Mouse (Mus musculus) midbrain, embryonic 13.5 days (tissue): ENCODE results near the gene 2010106E10Rik. TPM values are rescaled to one million over a fixed set of nuclear protein-coding genes. Genes with fewer than 3 reads are reported as not detected.
A peak's percentile ranks its signal among the peaks of the same experiment; 100 is the strongest.

Experiments
- ATAC-seq: fragments of 200-750 bp; cut with Nextera tagmentation; 2 replicates; pipeline ENCODE4 v1.8.0; 2017; ENCODE audit warnings: mild to moderate bottlenecking, moderate TSS enrichment, moderate library complexity
- H3K27ac ChIP-seq: fragments of 300-500 bp; sonication (generic); 2 replicates; pipeline ENCODE4 v1.5.1; 2015; ENCODE audit warnings: inconsistent platforms, mild to moderate bottlenecking, moderate library complexity
- H3K27me3 ChIP-seq: fragments of 300-500 bp; sonication (generic); 2 replicates; pipeline ENCODE4 v1.6.1; 2015; ENCODE audit warnings: mild to moderate bottlenecking, inconsistent platforms
- H3K36me3 ChIP-seq: fragments of 300-500 bp; sonication (generic); 2 replicates; pipeline ENCODE4 v1.6.1; 2015; ENCODE audit warnings: mild to moderate bottlenecking, inconsistent platforms
- H3K4me1 ChIP-seq: fragments of 300-500 bp; sonication (generic); replicated peaks from 2 replicates; pipeline ENCODE4 v1.6.1; 2015; ENCODE audit warnings: inconsistent platforms
- H3K4me2 ChIP-seq: fragments of 300-500 bp; sonication (generic); replicated peaks from 2 replicates; pipeline ENCODE4 v1.6.1; 2015; ENCODE audit warnings: moderate library complexity, mild to moderate bottlenecking, inconsistent platforms
- H3K4me3 ChIP-seq: fragments of 300-500 bp; sonication (generic); replicated peaks from 2 replicates; pipeline ENCODE4 v1.5.1; 2015; ENCODE audit warnings: mild to moderate bottlenecking, inconsistent platforms
- H3K9ac ChIP-seq: fragments of 300-500 bp; sonication (generic); replicated peaks from 2 replicates; pipeline ENCODE4 v1.6.1; 2015; ENCODE audit warnings: mild to moderate bottlenecking, inconsistent platforms
- H3K9me3 ChIP-seq: fragments of 300-500 bp; sonication (generic); 2 replicates; pipeline ENCODE4 v1.6.1; 2016; ENCODE audit warnings: mild to moderate bottlenecking, inconsistent platforms
- WGBS: fragments of 180-500 bp; shearing (Covaris S2); methylation state at CpG from one replicate; pipeline ENCODE4 v1.1.7; 2015; 5-methylcytosine and 5-hydroxymethylcytosine counted together
- polyA plus RNA-seq: library from polyadenylated mRNA; unstranded; fragments of >200 nt; fragmentation: Nextera tagmentation; extraction: Ambion mirVana; gene quantifications from 2 replicates; pipeline ENCODE4 v1.2.1, GENCODE M21; 2015

2010106E10Rik gene
- not detected in 2 replicates for polyA plus RNA-seq

DNA sequence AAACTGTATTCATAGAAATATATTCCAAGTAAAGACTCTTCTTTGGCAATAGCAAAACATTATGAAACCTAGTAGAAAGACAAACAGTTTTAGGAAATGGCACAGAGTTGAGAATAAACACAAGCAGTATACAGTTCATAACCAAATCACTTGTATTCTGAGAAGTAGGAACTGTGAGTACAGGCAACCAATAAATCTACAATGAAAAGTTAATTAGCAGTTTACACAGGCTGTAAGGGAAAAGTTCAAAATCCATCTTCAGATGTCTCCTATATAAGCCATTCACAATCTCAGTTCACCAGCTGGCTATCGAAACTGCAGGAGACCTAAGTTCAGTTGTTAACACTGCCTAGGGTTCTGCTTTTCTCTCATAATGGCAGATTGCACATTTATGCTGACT lies at the start of gene 2010106E10Rik:
TSS of gene 2010106E10Rik (plus strand) at position 301 of the 400 bp plus-strand sequence.
- Histone ChIP-seq H3K27ac (no peak within 1 kb of the TSS), H3K4me1 (no peaks in the 10 kb centered on the region), H3K9ac (no peak within 1 kb of the TSS), H3K9me3 (no peaks in the 10 kb centered on the region), H3K27me3 (no peaks in the 10 kb centered on the region), H3K4me2 (no peak within 1 kb of the TSS), H3K36me3 (no peaks in the 10 kb centered on the region), H3K4me3 (no peak within 1 kb of the TSS)
- no peak for ATAC-seq
- 88% methylated on average over 1 of the region's 1 CpGs for WGBS

DNA sequence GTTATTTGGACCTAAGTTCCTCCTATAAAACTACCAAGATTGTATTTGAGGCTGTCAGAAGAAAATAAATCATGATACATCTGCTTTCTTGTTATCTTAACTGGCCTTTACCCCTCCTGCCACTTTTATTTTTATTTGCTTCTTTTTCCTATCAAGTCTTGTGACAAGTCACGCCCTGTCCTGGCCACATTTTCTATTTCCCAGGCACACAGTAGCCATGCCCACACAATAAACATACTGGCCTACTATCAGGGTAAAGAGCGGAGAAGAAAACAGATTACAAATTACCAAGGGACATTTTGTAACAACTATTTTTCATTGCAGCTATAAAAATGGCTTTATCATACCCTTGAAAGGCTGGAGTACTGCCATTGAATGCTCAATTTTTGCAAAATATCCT lies 10.6 kb downstream of the 2010106E10Rik start:
- no peaks in the 10 kb centered on the region for H3K9me3 ChIP-seq
- H3K4me2 ChIP-seq, result no peak overlapping the region
- H3K4me1 ChIP-seq, result no peaks in the 10 kb centered on the region
- H3K4me3 ChIP-seq, result no peak overlapping the region
- no peaks in the 10 kb centered on the region for H3K36me3 ChIP-seq
- ATAC-seq, result no peak
- H3K27ac ChIP-seq, result no peak overlapping the region
- H3K9ac ChIP-seq, result no peak overlapping the region
- H3K27me3 ChIP-seq, result no peaks in the 10 kb centered on the region
- 89% methylated on average over 2 of the region's 2 CpGs for WGBS

DNA sequence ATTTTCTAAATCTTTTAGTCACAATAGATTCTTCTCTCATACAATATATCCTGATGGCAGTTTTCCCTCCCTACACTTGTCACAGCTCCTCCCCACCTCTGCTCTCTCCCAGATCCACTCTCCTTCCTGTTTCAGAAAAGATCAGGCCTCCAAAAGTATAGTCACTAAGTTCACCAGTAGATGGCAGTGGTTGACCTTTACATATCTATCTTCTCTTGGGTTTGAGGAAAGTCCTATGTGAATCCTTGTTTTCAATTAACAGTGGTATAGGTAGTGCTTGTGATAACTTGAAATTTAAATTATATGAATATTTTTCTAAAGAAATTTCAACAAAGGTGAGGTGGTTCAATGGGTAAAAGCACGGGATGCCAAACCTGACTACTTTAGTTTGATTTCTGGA lies 29.7 kb downstream of the 2010106E10Rik start:
- Histone ChIP-seq H3K36me3 (no peaks in the 10 kb centered on the region), H3K27ac (no peak overlapping the region), H3K9me3 (no peaks in the 10 kb centered on the region), H3K4me1 (no peaks in the 10 kb centered on the region), H3K27me3 (no peaks in the 10 kb centered on the region), H3K4me3 (no peak overlapping the region), H3K9ac (no peak overlapping the region), H3K4me2 (no peak overlapping the region)
- ATAC-seq, result 0 out of 2 replicates have a peak, but pooled peaks have one; percentile 40
- 60% methylated on average over 1 of the region's 1 CpGs for WGBS

DNA sequence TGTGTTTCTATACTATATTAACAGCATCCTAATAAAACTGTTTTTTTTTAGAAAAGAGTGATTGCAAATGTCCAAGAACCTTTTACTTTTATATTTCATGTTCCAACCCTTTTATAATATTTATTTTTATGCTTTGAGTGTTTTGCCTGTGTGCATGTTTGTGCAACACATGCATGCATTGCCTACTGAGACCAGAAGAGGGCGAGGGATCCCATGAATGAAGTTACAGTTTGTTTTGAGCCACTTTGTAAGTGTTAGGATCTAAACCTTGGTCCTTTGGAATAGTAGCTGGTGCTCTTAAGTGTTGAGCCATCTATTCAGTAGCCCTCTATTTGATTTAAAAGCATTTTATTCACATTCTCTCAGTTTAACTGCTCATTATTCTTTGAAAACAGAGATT lies 48.0 kb downstream of the 2010106E10Rik start:
- H3K9ac ChIP-seq, result no peak overlapping the region
- 38% methylated on average over 1 of the region's 1 CpGs for WGBS
- H3K4me3 ChIP-seq, result no peak overlapping the region
- H3K36me3 ChIP-seq, result no peaks in the 10 kb centered on the region
- no peaks in the 10 kb centered on the region for H3K4me1 ChIP-seq
- no peak overlapping the region for H3K4me2 ChIP-seq
- H3K27me3 ChIP-seq, result no peaks in the 10 kb centered on the region
- no peaks in the 10 kb centered on the region for H3K9me3 ChIP-seq
- no peak overlapping the region for H3K27ac ChIP-seq
- ATAC-seq, result no peak

DNA sequence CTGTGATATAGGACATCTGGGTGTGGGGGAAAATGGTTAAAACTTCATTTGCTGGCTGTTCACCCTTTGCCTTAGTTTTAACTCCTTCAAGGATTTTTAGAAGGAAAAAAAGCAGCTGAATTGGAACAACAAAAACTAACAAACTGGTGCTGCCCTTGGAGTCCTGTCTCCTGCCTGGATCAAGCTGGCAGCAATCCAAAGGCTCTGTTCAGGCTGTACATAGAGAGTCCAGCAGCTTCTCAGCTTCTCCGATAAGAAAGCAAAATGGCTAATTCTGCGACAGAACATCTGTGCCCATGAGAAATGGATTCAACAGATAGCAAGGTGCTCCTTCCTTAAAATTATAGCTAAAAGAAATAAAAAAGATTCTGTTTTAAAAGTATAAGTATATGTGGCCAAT lies 72.6 kb downstream of the 2010106E10Rik start:
- H3K36me3 ChIP-seq, result no peaks in the 10 kb centered on the region
- ATAC-seq, result no peak
- H3K9me3 ChIP-seq, result no peaks in the 10 kb centered on the region
- no peak overlapping the region for H3K4me3 ChIP-seq
- no peak overlapping the region for H3K9ac ChIP-seq
- H3K4me2 ChIP-seq, result no peak overlapping the region
- H3K27ac ChIP-seq, result no peak overlapping the region
- no peaks in the 10 kb centered on the region for H3K4me1 ChIP-seq
- WGBS, result 76% methylated on average over 2 of the region's 2 CpGs
- no peaks in the 10 kb centered on the region for H3K27me3 ChIP-seq

DNA sequence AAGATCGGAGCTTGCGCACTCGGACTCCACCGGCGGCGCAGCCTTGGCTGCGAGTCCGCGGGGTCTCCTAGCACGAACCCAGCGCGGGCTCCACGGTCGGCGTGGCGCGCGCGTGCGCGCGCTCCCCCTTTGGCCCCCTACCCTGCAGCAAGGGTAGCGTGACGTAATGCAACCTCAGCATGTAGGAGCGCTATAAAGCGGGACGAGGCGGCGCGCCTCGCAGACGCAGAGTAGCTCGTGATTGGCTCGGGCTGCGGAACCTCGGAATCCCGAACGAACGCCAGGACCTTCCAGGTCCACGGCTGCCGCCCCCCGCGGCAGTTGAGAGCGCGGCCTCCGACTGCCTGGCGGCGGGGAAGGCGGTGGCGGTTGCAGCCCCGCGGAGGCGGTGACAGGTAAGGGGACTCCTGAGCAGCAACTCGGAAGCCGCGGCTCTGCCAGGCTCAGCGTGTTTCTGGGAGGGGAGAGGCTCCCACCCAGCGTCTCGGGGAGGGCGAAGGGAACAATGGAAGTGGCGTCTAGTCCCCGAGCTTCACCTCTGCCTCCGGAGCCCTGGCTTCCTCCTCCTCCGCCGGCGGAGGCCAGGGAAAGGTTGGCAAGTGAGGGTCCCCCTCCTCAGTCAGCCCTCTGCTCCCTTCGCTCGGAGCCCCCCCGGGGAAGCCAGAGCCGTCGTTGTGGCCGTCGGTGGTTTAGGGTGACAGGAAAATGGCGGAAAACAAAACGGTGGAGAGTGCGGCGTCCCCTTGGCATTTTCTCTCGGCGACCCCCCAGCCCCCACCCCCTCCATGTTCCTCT lies 105.6 kb downstream of the 2010106E10Rik start, which contains the start of gene Zfp711:
TSS of gene Zfp711 (plus strand) at position 16 of the 795 bp plus-strand sequence.
- Histone ChIP-seq H3K36me3 (no peaks in the 10 kb centered on the region), H3K9ac (peak within 1 kb of the TSS; percentile 83), H3K27ac (peak within 1 kb of the TSS; percentile 92), H3K4me1 (no peaks in the 10 kb centered on the region), H3K4me2 (peak within 1 kb of the TSS; percentile 48), H3K9me3 (no peaks in the 10 kb centered on the region), H3K4me3 (peak within 1 kb of the TSS; percentile 64), H3K27me3 (no peaks in the 10 kb centered on the region)
- ATAC-seq, result peak; percentile 97
- 27% methylated on average over 76 of the region's 79 CpGs for WGBS

DNA sequence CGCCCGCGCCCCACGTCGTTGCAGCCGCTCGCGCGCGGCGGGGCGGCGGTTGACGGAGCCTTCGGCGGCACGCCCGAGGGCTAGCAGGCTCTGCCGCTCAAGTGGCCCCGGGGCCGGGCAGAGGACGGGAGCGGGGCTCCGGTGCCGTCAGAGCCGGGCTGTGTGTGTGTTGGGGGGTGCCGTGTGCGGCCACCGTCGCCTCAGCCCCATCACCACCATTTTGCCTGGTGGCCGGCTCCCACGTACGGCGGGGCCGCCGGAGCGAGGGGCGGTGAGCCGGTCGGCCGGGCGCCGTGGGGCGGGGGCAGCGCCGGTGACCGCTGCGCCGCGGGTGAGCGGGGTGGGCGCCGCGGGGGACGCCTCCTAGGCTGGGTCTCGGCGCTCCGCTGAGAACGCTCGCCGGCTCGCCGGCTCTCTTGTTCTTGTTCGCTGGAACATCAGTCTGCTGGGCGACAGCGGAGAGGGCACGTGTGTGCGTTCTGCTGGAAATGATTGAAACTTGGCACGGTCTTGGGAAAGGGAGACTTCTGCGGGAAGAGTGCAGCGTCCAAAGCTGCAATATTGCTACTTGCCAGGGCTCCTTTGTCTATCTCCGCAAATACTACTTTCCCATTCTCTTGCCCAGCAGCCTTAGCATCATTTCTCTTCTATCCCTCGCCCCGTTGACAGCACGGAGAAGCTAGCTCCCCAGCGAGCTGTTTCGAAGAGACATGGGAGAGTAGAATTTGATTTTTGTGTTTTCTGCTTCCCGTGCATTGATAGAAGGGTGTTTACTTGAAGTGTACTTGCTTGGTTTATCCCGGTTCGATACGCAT lies 106.4 kb downstream of the 2010106E10Rik start:
- WGBS, result 22% methylated on average over 68 of the region's 81 CpGs
- Histone ChIP-seq H3K36me3 (no peaks in the 10 kb centered on the region), H3K4me3 (peak overlapping the region; percentile 64), H3K4me2 (peak overlapping the region; percentile 48), H3K27me3 (no peaks in the 10 kb centered on the region), H3K27ac (peak overlapping the region; percentile 92), H3K4me1 (no peaks in the 10 kb centered on the region), H3K9me3 (no peaks in the 10 kb centered on the region), H3K9ac (peak overlapping the region; percentile 83)
- ATAC-seq, result peak; percentile 70

Other genes with a start within 250 kb of the 2010106E10Rik start
- 32.4 and 33.8 TPM in 2 replicates for gene Apool, start 183.9 kb upstream of the 2010106E10Rik start, polyA plus RNA-seq
- gene Satl1, start 88.5 kb upstream of the 2010106E10Rik start, polyA plus RNA-seq, result not detected in 2 replicates
- 35.2 and 35.7 TPM in 2 replicates for gene Zfp711, start 105.3 kb downstream of the 2010106E10Rik start, polyA plus RNA-seq
- 0.22 TPM in 2 replicates for gene Pof1b, start 203.4 kb downstream of the 2010106E10Rik start, polyA plus RNA-seq